Mouse (Mus musculus): ENCODE data around the gene Gm5431. TPM values are rescaled to one million over a fixed set of nuclear protein-coding genes. Genes with fewer than 3 reads are reported as not detected.
A peak's percentile ranks its signal among the peaks of the same experiment; 100 is the strongest.
"Not testable (repeated sequence)": the region's sequence is repeated elsewhere in the genome, so short reads cannot be mapped to it uniquely, and the experiment has no call there.

Gene Gm5431
- total RNA-seq, 4 experiments from 2014 or later, result 0.13 to 0.21 (median 0.17) TPM; not detected in 1

DNA sequence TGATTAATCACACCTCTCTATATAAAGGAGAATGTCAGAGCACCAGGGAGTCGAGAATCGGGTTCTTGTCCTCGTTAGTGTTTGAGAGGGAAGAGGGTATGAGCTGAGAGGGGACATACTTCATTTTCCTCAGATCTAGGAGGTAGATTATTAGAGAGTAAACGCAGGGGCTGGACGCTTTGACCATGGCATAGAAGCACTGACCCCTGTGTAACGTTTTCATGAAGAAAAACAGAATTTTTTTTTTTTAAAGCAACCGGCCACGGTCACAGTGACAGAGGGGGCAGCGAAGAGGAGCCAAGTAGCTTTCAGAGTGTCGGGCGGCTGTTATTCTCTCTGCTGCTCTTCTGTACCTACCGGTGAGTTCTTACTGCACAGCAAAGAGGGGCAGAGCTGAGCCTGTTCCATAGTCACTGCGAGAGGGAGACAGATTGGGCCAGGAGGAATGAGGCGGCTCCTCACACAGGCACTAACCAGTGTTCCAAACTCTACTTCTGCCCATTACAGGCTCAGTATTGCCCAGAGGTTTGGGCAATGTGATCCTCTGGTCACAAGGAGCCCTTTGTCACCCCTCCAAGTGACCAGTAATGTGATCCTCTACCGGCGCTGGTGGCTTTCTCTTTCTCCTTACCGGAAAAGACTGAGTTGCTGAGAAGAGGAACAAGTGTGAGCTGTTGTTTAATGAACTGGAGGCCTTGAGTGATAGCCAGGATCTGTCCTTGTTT is 30.0 kb downstream of the Gm5431 start:
- peak; percentile 44 to 54 for DNase-seq (ENCODE audit: low spot score in 2 of 2)

DNA sequence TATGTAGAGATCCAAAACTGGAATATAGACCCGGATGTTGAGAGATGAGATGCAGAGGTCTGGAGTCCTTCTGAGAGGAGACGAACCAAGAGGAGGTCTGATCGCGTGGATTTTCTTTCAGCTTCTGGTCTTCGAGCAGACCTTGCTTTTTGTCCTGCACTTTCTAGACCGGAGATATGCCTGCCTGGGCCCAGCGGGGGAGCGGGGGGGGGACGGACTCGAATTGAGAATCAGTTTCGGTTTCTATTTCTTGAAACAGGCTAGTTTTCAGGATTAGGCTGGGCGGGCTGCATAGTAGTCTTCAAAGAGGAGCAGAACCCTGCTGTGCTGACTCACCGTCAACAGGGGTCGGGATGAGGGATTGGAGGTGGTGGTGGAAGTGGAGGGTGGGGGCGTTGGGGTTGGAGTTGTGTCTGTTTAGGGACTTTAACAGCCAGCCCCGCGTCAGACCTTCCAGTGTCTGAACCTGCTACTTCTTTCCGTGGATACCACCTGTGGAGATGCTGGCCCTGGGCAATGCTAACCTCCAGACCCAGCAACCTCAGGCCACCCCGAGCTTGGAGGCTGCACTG is 30.7 kb downstream of the Gm5431 start, which contains the start of gene Irgm1:
Gene Irgm1 (minus strand): TSS at position 483 of the 572 bp plus-strand sequence.
- DNase-seq (ENCODE audit: low spot score in 2 of 2), result peak; percentile 54 to 56

DNA sequence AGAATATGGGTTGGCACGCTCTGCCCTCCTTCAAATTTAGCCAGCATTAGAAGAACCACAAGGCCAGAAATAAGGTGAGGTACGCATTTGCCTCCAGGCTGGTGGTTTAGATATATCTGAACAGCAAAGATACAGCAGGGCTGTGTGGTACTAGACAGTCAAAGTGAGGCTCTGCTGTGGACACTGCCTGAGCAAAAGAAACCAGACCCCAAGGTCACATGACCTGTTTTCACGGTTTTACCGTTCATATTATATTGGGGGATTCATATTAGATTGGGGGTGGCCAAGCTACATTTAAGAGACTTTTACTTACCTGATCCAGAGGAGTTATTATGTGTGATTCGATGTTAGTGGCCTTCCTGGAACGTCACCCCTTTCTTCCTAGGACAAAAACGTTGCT is 31.2 kb downstream of the Gm5431 start:
- DNase-seq (ENCODE audit: low spot score in 2 of 2), result no peak

DNA sequence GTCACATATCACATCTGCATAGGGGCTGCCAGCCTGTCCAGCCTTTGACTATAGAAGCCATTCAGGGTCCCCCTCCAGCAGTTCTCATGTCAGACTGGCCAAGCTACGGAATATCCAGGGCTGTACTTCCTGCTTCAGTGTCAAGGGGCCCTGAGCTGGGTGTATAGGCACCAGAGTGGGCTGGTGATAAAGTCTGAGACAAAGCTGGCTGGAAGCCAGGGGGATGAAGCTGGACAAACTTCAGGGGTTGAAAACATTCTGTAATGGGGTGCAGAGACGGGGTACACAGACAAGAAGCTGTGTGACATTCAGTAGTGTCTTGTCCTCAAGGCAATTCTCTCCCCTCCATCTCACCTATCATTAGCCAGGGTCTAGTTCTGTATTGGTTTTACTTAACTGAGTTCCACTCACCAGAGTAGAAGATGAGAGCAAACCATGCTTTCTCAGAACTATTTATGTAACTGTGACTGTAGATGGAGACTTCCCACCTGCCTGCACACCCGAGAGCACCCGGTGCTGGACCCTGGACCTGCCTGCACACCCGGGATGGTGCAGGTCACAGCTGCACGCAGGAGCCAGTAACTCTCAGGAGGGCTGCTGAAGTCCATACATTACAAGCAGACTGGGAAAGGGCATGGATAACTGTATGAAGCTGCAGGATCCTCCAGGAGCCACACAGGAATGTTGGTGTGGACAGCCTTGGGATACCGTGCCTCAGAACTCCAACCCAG is 32.5 kb downstream of the Gm5431 start:
- DNase-seq (ENCODE audit: low spot score in 2 of 2), result no peak

DNA sequence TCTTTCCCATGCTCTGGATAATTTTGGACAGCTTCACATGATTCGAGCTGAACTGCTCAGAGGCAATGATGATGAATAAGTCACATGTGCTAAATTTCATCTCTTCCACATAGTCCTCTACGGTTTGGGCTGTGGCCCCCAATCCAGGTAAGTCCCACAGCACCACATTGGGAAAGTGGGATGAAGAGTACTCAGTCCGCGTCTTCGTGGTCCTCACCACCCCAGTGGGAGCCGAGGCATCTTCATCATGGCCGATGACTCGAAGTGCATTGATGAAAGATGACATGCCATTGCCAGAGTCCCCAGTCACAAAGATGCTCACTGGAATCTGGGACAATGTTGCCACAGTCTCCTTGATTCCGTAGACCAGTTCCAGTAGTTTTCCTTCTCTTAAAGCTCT is 35.5 kb downstream of the Gm5431 start:
- DNase-seq (ENCODE audit: low spot score in 2 of 2), result no peak

DNA sequence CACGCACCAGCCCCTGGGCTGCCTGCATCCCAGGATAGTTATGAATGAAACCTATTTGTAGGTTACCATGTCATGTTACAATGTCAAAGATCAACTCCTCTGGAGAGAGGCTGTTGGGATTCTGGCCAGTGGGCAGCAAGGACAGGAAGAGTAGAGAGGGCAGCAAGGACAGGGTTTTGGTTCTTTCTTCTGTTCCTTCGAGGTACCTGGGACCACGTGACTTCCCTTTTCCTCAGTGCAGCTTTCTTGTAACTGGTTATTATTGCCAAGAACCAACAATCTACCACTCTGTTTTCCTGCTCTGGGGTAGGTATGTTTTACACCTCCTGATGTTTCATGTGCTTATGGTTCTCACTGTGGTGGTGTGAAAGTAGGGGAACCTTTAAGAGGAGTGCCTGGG is 38.2 kb downstream of the Gm5431 start:
- no peak for DNase-seq (ENCODE audit: low spot score in 2 of 2)

DNA sequence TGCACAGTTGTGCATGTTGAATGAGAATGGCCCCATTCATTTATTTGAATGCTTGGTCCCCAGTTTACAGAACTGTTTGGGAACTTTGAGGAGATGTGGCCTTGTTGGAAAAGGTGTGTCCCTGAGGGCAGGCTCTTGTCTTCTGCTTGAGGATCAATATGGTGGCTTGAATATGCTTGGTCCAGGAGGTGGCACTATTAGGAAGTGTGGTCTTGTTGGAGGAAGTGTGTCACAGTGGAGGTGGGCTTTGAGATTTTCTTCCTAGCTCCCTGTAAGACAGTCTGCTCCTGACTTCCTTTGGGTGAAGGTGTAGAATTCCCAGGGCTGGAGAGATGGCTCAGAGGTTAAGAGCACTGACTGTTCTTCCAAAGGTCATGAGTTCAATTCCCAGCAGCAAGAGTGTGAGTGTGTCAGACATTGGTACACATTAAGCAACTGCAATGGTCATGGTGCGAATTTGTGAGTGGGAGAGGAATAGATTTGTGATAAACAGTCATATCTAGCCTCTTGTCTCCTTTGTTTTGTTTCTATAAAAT is 39.2 kb downstream of the Gm5431 start:
- no peak for DNase-seq (ENCODE audit: low spot score in 2 of 2)

DNA sequence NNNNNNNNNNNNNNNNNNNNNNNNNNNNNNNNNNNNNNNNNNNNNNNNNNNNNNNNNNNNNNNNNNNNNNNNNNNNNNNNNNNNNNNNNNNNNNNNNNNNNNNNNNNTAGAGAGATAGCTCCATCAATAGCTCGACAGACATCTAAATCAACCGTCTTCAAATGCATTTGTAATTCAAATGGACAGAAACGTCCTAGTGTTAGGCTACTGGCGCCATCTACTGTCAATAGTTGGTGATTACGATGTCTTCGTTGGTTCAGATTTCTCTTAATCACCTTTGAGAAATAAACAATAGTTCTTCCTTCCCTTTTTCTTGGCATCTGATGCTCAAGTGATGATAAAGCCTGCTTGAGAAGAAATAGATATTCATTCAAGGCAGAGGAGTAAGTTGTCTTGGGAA is 43.0 kb downstream of the Gm5431 start:
- no peak for DNase-seq (ENCODE audit: low spot score in 2 of 2)

DNA sequence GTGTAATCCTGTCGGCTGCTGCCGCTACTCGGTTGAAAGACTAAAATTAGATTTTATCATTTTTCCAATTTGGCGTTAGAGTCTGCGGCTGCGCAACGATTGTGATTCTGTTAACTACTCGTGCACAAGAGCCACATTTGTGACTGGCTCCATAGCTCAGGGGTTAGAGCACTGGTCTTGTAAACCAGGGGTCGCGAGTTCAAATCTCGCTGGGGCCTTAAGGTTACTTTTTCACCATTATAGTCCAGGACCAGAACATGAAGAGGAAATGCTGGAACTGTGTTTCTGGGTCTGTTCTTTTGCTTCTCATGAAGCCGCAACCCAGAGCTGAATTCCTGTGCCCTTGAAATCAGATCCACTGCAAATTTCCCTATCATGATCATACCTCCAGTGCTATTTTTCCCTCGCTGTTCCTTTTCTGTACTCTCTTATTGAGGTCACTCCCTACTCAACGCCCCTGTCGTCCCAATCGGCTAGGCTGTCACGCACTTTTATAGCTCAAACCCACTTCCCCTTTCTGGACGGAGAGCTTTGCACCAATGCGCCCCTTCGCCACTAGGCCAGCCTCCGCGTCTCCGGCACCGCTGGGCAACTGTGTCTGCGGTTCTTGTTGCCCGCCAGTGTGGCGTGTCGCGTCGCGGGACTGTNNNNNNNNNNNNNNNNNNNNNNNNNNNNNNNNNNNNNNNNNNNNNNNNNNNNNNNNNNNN is 48.4 kb downstream of the Gm5431 start:
- DNase-seq (ENCODE audit: low spot score in 2 of 2), result peak; percentile 81

DNA sequence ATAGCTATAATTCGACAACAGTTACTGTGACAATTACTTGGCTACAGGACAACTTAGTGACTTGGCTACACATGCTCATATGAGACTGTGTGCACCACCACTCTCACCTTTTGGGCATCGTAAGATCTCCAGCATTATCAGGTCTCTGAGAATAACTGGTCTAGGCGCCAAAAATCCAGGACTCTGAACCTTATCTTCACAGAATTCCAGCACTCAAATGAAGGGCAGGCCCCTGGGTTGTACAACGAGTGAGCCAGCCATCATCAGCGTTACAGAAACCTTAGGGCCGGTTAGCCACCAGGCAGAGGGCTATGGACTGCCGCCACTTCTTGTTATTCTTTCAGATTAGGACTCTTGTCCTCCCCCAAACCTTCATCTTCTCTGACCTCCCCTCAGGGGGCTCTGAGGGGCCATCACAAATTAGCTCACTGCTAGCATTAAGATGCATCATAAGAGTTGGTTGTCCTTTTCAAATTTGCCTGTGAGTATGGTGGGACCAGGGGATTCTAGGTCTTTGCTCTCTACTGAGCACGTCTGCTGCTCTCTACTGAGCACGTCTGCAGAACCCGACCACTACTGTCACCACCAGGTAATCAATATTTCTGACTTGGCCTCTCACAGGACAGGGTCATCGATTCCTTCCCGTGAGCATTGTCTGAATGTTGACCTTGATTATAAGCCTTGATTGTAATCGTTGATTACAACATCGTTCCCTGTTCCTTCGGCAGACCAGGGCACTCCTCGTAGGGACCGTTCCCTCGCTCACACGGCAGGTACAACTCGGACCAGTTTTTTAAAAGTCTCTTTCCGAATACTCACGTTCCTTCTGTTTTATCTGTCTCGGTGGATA is 49.2 kb downstream of the Gm5431 start:
- DNase-seq (ENCODE audit: low spot score in 2 of 2), result no peak

DNA sequence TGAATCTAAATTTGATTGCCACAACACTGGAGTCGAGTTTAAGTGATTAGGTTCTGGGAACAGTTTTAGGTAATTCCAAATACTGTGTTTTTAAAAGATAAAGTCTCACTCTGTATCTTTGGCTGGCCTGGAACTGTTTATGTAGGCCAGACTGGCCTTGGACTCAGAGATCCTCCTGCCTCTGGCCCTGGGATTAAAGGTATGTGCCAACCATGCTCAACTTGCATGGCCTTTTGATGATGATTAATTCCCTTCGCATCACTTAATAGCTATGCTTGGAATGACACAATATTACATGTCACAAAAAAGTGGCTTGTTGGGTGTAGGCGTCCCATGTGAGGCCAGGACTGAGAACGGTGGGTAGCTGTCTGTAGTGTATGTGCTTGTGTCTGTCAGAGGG is 49.8 kb downstream of the Gm5431 start:
- no peak for DNase-seq (ENCODE audit: low spot score in 2 of 2)

DNA sequence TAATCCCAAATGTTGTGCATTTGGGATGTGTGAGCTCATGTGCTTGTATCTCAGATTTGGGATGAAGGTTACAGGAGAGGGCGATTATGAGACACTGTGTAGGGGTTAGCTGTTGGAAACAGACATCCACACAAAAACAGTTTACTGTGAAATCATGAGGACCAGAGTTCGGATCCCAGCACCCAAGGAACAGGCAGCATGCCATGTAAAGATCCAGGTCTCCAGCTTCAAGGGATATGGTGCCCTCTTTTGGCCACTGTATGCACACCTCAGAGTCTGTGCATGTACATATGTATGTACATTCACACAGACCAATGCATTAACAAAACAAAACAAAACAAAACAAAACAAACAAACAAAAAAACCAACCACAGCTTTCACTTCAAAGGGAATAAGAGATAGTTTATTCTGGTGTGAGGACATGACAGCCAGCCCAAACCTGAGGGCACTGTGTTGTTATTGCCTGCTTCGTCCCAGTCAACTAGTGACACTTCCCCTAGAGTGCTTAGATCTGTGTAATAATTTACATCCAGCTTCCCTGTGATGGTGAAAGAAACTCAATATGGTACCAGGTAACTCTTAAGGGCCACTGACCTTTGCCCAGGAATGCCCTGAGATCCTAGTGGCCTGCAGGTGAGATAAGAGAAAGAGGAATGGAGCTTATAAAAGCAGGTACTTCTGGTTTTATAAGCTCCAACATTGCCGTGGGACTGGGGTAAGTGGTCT is 50.6 kb downstream of the Gm5431 start:
- no peak for DNase-seq (ENCODE audit: low spot score in 2 of 2)

DNA sequence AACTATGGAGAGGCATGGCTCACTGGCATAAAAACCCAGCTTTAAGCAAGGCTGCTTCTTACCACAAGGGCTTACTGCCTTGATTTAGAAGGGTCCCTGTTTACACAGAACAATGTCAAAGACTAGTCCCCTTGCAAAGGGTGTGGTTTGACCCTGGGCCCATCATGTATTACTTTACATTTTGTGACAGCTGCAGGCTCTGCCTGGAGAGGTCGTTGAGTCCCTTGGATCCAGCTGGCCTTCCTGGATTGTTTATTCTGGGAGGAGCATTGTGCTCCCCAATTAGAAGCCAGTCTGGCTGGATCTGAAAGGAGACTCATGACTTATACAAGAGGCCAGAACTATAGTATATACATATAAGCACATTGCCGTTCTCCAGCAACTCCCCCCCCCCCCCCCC is 51.8 kb downstream of the Gm5431 start:
- DNase-seq (ENCODE audit: low spot score in 2 of 2), result no peak

DNA sequence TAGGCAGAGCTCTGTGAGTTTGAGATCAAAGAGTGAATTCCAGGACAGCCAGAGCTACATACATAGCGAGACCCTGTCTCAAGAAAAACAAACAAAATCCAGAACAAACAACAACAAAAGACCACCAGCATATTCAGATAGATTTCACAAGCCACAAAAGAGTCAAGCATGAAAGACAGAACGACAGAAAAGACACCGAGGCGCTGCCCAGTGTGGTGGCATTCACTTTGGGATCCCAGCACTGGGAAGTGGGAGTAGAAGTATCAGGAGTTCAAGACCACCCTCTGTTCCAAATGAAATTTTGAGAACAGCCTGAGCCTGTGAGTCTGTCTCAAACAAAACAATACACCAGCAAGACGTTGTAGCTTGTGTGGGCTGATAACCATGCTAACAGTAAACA is 55.1 kb downstream of the Gm5431 start:
- no peak for DNase-seq (ENCODE audit: low spot score in 2 of 2)

DNA sequence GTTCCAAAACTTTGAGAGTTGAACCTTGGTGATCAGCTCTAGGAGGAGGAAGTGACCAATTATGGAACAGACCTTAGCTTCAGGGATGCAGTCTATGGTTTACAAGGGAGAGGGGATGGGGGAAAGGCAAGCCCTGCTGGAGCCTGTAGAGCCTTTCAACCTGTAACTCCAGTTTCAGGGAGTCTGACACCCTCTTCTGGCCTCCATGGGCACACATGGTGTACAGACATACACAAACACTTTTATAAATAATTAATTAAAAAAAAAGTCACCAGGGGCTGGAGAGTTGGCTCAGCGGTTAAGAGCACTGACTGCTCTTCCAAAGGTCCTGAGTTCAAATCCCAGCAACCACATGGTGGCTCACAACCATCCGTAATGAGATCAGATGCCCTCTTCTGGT is 55.7 kb downstream of the Gm5431 start:
- DNase-seq (ENCODE audit: low spot score in 2 of 2), result not testable (repeated sequence)

DNA sequence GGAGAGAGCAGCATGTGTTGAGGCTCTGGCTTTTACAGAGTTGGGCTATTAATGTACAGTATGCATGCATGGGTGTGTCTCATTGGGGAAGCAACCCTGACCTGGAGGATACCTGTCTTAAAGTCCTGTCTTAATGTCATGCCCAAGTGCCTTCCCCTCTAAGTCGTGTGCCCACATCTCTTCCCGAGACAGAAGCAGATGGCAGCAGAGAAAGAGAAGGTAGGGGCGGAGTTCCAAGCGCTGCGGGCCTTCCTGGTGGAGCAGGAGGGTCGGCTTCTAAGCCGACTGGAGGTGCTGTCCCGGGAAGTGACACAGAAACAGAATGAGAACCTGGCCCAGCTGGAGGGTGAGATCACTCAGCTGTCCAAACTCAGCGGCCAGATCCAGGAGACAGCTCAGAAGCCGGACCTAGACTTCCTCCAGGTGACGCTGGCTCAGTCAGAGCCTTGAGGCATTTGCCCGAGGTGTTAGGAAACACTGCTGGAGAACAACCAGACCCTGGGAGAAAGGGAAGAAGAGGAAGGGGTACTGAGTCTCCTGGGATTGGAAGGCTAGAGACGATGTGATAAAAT is 56.7 kb downstream of the Gm5431 start:
- DNase-seq (ENCODE audit: low spot score in 2 of 2), result peak in 1 of 2 experiments; percentile 38

DNA sequence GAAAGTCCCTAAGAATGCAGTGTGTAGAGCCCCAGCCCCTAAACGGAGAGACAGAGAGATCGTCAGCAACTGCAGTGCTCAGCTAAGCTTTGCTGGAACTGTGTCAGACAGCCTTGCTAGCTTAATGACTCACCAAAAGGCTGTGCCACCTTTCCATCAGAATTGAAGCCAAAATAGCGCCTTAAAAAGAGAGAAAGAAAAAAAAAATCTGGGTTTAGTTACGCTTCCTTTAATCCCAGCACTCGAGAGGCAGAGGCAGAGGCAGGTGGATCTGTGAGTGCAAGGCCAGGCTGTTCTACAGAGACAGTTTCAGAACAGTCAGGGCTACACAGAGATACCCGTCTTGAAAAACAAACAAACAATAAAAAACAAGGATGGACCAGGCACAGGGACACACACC is 57.7 kb downstream of the Gm5431 start:
- DNase-seq (ENCODE audit: low spot score in 2 of 2), result no peak

DNA sequence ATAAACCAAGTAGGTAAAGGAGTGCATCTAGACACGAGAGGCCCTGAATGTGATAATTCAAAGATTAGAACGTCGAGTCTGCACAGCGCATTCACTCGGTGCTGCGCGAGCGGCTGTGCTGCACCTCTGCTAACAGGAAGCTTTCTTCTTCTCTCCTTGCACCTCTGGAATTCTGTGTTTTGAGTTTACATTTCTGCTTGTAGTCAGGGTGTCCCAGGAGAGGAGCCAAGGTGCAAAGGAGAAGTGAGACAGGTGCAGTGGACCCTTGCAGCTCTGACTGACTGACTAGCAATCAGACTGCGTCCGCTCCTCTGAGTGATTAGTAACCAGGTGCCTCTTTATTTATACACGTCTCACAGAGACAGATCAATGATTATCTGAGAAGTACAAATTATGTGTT is 58.8 kb downstream of the Gm5431 start:
- no peak for DNase-seq (ENCODE audit: low spot score in 2 of 2)

DNA sequence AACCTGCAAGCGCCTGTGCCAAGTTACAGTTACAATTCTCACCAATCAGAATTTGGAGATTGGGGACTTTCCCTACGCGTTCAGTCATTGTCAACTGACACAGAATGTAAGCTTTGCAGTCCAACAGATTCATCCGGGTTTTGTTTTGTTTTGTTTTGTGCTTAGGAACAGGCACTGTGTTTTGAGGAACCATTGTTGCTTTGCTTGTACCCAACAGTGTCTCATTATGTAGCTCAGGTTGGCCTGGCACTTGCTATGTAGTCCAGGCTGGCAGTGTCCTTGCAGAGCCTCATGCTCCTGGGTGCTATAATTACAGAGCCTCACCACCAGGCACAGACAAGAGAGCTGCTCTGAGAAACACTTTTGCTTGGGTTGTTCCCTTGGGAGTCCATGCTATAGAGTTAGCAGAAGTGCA is 59.6 kb downstream of the Gm5431 start:
- DNase-seq (ENCODE audit: low spot score in 2 of 2), result no peak

DNA sequence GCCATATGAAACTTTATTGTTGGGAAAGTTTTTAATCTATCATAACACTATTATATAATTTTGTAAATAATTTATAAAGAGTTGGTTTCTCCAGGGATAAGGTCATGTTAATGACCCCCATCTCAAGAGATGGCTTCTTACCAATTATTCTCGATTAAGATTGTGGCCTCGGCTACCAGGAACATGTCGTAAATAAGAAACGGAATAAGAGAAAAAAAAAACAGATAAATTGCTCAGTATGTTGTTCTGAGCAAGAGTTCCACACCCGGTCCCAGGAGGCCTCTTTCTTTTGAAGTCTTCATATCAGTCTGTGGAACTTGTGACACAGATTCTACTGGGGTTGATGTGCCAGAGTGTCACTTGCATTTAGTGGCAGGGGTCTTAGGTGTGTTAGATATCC is 60.8 kb downstream of the Gm5431 start:
- DNase-seq (ENCODE audit: low spot score in 2 of 2), result no peak
